Mouse (Mus musculus) leukemia stem cell, adult 10-12 weeks (primary cell): ENCODE data around the gene Atf6. TPM values are rescaled to one million over a fixed set of nuclear protein-coding genes. Genes with fewer than 3 reads are reported as not detected.

ENCODE experiments used
- polyA plus RNA-seq: library from polyadenylated mRNA; stranded (reverse); fragments of >175 nt; gene quantifications from 2 replicates; pipeline ENCODE4 v1.2.3, GENCODE M21; 2012; ENCODE audit warnings: low replicate concordance

Gene Atf6
- polyA plus RNA-seq, result 1.0 and 2.8 TPM in 2 replicates

DNA sequence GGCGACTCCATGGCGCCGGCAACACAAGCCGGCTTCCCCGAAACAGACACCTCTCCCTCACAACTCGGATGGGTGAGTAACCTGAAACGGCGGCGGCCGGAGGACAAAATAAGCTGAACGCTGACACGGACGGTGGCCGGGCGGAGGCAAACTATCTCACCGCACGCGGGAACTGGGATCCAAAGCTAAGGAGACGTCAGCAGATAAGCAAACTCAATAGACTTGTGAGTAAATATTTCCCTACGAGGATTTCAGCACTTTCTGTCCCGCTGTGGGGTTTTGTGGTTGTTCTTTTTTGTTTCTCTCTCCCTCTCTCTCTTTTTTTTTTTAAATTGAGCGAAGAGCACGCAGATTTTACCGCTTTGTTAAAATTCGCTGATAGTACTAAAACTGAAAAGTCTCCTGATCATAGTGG, at the start of gene Atf6:
TSS of gene Atf6 (minus strand) at position 81 of the 415 bp plus-strand sequence.

DNA sequence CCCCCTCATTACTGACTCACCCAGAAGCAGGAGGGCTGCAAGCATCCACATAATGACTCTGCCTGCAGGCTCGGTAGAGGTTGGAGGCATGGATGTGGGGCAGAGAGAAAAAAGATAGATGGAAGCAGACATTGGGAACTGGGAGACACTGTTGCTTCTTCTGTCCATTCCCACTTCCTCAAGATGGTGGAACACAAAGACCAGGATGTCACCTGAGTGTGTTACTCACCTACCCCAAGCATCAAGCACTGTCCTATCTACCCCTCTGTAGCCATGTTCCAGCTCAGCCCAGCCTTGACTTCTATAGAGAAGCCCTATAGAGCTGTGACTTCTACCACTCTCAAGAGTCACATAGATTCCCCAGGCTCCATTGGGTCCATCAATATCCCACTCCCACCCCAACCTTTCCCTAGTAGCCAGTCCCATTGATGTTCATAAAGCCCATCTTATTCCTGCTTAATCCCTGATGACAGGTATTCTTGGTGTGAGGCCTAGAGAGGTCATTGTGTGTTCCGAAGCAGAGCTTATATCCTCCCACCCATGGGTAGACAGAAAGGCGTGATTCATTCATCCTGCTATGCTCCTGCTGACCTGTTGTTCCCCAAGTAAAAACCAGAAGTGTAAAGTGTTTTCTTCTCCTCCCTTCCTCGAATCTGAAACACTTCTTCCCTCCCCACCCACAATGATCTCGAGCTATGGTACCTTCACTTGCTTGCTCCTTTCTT, 45.5 kb upstream of the Atf6 start, which contains the start of gene Fcrlb:
TSS of gene Fcrlb (minus strand) at position 51 of the 725 bp plus-strand sequence.

GRCm38 (mm10) chr1:170884978-170885561, 17.5 kb upstream of the Atf6 start, which contains the start of the genes Gm26620 and Dusp12:
Gm26620 (plus strand) TSS chr1:170885065.
Dusp12 (minus strand) TSS chr1:170885540.

Other genes starting within 250 kb of the Atf6 start
- 0.06 TPM in 1 of 2 replicates, not detected in the other for gene Olfml2b, start 223.2 kb downstream of the Atf6 start, polyA plus RNA-seq
- gene Gm26620, start 17.3 kb upstream of the Atf6 start, polyA plus RNA-seq, result 0.23 and 1.2 TPM in 2 replicates
- 7.4 and 8.8 TPM in 2 replicates for gene Dusp12, start 17.8 kb upstream of the Atf6 start, polyA plus RNA-seq
- gene Fcrlb, start 45.2 kb upstream of the Atf6 start, polyA plus RNA-seq, result 0.18 and 0.23 TPM in 2 replicates
- gene Fcrla, start 59.8 kb upstream of the Atf6 start, polyA plus RNA-seq, result 7.3 and 18.6 TPM in 2 replicates
- gene Fcgr2b, start 108.8 kb upstream of the Atf6 start, polyA plus RNA-seq, result 0.93 and 7.7 TPM in 2 replicates
- 0.89 and 1.4 TPM in 2 replicates for gene Fcgr4, start 151.1 kb upstream of the Atf6 start, polyA plus RNA-seq
- 1.6 and 2.1 TPM in 2 replicates for gene Fcgr3, start 197.2 kb upstream of the Atf6 start, polyA plus RNA-seq
- 0.93 and 2.2 TPM in 2 replicates for gene Cfap126, start 246.1 kb upstream of the Atf6 start, polyA plus RNA-seq